Mouse (Mus musculus) urinary bladder, adult 18-20 months (tissue): ENCODE data around the gene Tmem164.
A peak's percentile ranks its signal among the peaks of the same experiment; 100 is the strongest.

Source experiments
- DNase-seq, 2 experiments: peaks; one replicate each; pipeline ENCODE4 v3.0.0; 2022; ENCODE audit warnings: low spot score in 2 of 2, mixed read lengths in 2 of 2

Tmem164 gene

GRCm38 (mm10) chrX:142748574-142748973 is 67.4 kb downstream of the Tmem164 start:
- DNase-seq = no peak

DNA sequence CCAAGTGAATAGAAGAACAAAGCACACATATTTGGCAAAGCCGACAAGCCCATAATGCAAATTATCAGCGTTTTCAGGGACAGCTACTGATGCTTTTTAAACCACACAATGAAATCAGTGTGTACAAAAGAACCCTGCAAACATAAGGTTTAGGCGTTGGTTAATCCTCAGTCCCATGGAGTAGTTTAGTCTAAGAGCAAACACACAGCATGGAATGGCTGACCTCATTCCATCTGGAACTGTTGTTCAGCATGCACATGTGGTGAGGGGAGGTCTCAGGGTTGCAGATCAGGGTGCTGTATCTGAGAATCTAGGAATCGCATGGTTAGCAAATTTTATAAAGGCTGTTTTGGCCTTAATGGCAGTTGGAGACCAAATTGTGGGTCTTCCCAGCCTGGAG is 69.6 kb downstream of the Tmem164 start:
- DNase-seq = no peak

- DNase-seq = no peak
These were observed 74.3 kb downstream of the Tmem164 start for GRCm38 (mm10) chrX:142755542-142755941.

- no peak for DNase-seq
These were observed 79.2 kb downstream of the Tmem164 start for GRCm38 (mm10) chrX:142760415-142760814.

GRCm38 (mm10) chrX:142763337-142763736 is 82.1 kb downstream of the Tmem164 start:
- no peak for DNase-seq

GRCm38 (mm10) chrX:142769698-142770097 is 88.5 kb downstream of the Tmem164 start:
- no peak for DNase-seq

- no peak for DNase-seq
These were observed 92.5 kb downstream of the Tmem164 start for GRCm38 (mm10) chrX:142773658-142774057.

GRCm38 (mm10) chrX:142776131-142776530 is 94.9 kb downstream of the Tmem164 start:
- DNase-seq = no peak

GRCm38 (mm10) chrX:142778638-142779037 is 97.4 kb downstream of the Tmem164 start:
- no peak for DNase-seq

DNA sequence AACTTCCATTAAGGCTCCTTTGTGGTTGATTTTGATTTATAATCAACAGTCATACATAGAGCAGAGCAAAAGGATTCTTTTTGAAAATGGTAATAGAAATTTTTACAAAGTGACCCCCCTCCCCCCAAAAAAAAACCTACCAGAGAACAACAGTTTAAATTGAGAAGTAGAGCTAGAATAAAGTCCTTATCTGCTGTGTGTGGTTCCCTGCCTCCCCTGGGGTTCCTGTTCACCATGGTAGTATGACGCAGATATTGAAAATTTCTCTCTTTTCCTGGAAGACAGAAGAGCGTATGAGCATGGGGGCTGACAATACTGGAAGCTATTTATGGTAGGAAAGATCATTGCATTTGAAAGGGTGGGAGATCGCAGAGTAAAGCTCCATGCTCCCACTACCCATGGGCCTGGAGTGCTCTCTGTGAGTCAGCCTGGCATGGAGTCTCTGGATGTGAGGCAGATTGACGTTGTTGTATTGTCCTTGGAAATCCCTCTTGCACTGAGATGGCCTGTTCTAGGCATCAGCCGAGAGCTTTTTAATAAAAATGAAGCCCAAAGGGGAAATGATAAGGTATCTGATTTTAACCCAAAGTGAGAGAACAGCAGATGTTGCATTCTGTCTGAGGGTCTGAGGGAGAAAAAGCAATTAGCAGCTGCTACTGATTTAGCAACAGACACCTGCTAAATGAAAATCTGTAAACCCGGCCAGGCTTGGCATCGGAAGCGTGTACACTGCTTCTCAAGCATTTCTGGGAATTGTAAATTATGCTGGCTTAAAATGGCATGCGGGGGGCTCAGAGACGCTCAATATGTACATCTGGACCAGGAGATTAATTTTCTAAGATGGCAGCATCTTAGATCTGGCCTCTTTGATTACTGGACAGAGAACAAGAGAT is 105.2 kb downstream of the Tmem164 start:
- no peak for DNase-seq

- DNase-seq = no peak
These were observed 111.0 kb downstream of the Tmem164 start for GRCm38 (mm10) chrX:142792185-142792584.

- DNase-seq = no peak
These were observed 112.9 kb downstream of the Tmem164 start for GRCm38 (mm10) chrX:142794069-142794610.

GRCm38 (mm10) chrX:142804596-142804995 is 123.4 kb downstream of the Tmem164 start:
- no peak for DNase-seq

DNA sequence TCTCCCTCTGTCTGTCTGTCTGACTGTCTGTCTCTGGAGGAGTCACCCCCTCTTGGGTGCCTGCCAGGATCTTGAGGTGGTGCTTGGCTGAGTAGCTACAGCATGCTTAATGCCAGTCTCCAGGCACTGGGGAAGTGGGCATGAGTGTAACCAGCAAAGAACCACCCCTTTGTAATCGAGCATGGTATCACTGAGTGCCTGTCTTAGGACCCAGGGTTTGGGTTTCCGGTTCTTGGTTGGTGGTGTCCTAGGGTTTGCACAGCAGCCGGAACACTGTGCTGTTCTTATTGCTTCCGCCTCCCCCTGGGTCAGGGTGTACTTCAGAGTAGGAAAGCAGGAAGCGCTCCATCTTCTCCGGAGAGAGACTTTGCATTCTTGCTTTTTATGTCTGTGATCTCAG is 124.9 kb downstream of the Tmem164 start:
- DNase-seq = no peak

- peak in 1 of 2 experiments; percentile 16 for DNase-seq
These were observed 125.4 kb downstream of the Tmem164 start for GRCm38 (mm10) chrX:142806620-142807061.

GRCm38 (mm10) chrX:142808411-142808810 is 127.2 kb downstream of the Tmem164 start:
- peak in 1 of 2 experiments; percentile 8 for DNase-seq

GRCm38 (mm10) chrX:142813146-142813545 is 131.9 kb downstream of the Tmem164 start:
- no peak for DNase-seq

- DNase-seq = peak in 1 of 2 experiments; percentile 9
These were observed 137.0 kb downstream of the Tmem164 start for GRCm38 (mm10) chrX:142818057-142818682.

GRCm38 (mm10) chrX:142821239-142821638 is 140.0 kb downstream of the Tmem164 start:
- DNase-seq = no peak

- DNase-seq = no peak
These were observed 140.6 kb downstream of the Tmem164 start for GRCm38 (mm10) chrX:142821846-142822245.

DNA sequence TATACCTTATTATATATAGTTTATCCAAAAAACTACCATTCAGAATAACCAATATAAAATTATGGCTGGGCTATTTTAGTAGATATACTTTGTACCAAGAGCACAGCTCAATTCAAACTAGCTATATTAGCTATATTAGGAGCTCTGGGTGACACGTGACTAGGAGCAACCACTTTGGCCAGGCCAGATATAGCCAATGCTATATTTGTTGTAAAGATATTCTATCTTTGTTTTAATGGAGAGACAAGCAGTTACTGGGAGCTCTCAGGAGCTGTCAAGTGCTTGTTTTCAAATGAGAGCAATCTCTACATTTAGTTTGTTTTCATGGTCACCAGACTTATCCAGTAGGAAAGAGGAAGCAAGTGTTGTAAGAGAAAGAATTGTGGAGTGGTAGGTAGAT is 144.1 kb downstream of the Tmem164 start:
- no peak for DNase-seq

GRCm38 (mm10) chrX:142827644-142828043 is 146.4 kb downstream of the Tmem164 start:
- DNase-seq = no peak
